ENCODE assay signal across 8 mouse cellular contexts in genomic region chr4:108620536-108620935, GRCm38 (mm10). TPM values are rescaled to one million over a fixed set of nuclear protein-coding genes. Genes with fewer than 3 reads are reported as not detected.
A peak's percentile ranks its signal among the peaks of the same experiment; 100 is the strongest.
DNase-seq lines count a peak whose midpoint lies in the region; ATAC-seq lines count a peak whose summit lies in the region.

No protein-coding gene starts in this region.

- H3K4me3 ChIP-seq in lung, embryonic 15.5 days = peak overlapping the region; percentile 88
- peak overlapping the region; percentile 56 for H3K4me3 ChIP-seq in embryonic facial prominence, embryonic 11.5 days (ENCODE audit: low read depth, low read length)
- peak overlapping the region; percentile 77 for H3K4me3 ChIP-seq in hindbrain, embryonic 13.5 days

- DNase-seq in lung, postnatal 4 days = no peak
- DNase-seq in embryonic facial prominence, embryonic 11.5 days (ENCODE audit: low spot score) = peak; percentile 8
- no peak for DNase-seq in yolk sac, embryonic 10.5 days (ENCODE audit: low spot score)
- DNase-seq in spleen, postnatal 4 days (ENCODE audit: low spot score in 2 of 2) = no peak

- 11% methylated on average over 8 of the region's 8 CpGs for WGBS in lung, embryonic 15.5 days
- WGBS in embryonic facial prominence, embryonic 11.5 days = 24% methylated on average over 8 of the region's 8 CpGs
- 21% methylated on average over 8 of the region's 8 CpGs for WGBS in hindbrain, embryonic 13.5 days

- H3K27me3 ChIP-seq in lung, embryonic 15.5 days = no peaks in the 10 kb centered on the region
- no peaks in the 10 kb centered on the region for H3K27me3 ChIP-seq in embryonic facial prominence, embryonic 11.5 days (ENCODE audit: control insufficient read depth, insufficient read depth, low read length)
- no peaks in the 10 kb centered on the region for H3K27me3 ChIP-seq in hindbrain, embryonic 13.5 days

- H3K9me3 ChIP-seq in lung, embryonic 15.5 days = no peaks in the 10 kb centered on the region
- H3K9me3 ChIP-seq in embryonic facial prominence, embryonic 11.5 days (replicated peaks; ENCODE audit: control insufficient read depth, low read length) = no peaks in the 10 kb centered on the region
- no peaks in the 10 kb centered on the region for H3K9me3 ChIP-seq in hindbrain, embryonic 13.5 days

- no peak for ATAC-seq in lung, embryonic 15.5 days (ENCODE audit: borderline replicate concordance, extremely low read depth, low FRiP score, low TSS enrichment)
- ATAC-seq in embryonic facial prominence, embryonic 11.5 days (replicated peaks; ENCODE audit: insufficient number of reproducible peaks, low FRiP score, low TSS enrichment, low read depth) = no peak
- 0 out of 2 replicates have a peak, but pooled peaks have one; percentile 2 for ATAC-seq in hindbrain, embryonic 13.5 days (ENCODE audit: low FRiP score)
- ATAC-seq in megakaryocyte progenitor cell, adult 5-6 weeks (replicated peaks; ENCODE audit: poor library complexity) = peak; percentile 15
- no peak for ATAC-seq in monocyte, adult 5-6 weeks (replicated peaks; ENCODE audit: insufficient number of reproducible peaks, low FRiP score, low TSS enrichment, poor library complexity, severe bottlenecking)

- H3K36me3 ChIP-seq in lung, embryonic 15.5 days = peaks cover 15% of the 10 kb centered on the region
- H3K36me3 ChIP-seq in embryonic facial prominence, embryonic 11.5 days (replicated peaks; ENCODE audit: control insufficient read depth, insufficient read depth, low read depth, low read length) = no peaks in the 10 kb centered on the region
- peaks cover 26% of the 10 kb centered on the region for H3K36me3 ChIP-seq in hindbrain, embryonic 13.5 days

- H3K4me2 ChIP-seq in lung, embryonic 15.5 days = peak overlapping the region; percentile 84
- peak overlapping the region; percentile 84 for H3K4me2 ChIP-seq in embryonic facial prominence, embryonic 11.5 days (ENCODE audit: low read depth, low read length)
- peak overlapping the region; percentile 84 for H3K4me2 ChIP-seq in hindbrain, embryonic 13.5 days

- H3K4me1 ChIP-seq in lung, embryonic 15.5 days = peaks cover 19% of the 10 kb centered on the region
- no peaks in the 10 kb centered on the region for H3K4me1 ChIP-seq in embryonic facial prominence, embryonic 11.5 days (ENCODE audit: control insufficient read depth, insufficient read depth, low read length)
- peaks cover 21% of the 10 kb centered on the region for H3K4me1 ChIP-seq in hindbrain, embryonic 13.5 days (replicated peaks)

- peak overlapping the region; percentile 90 for H3K27ac ChIP-seq in lung, embryonic 15.5 days
- peak overlapping the region; percentile 37; the same call in 1 of the 2 replicates for H3K27ac ChIP-seq in embryonic facial prominence, embryonic 11.5 days (replicated peaks; ENCODE audit: low read depth, low read length)
- peak overlapping the region; percentile 95 for H3K27ac ChIP-seq in hindbrain, embryonic 13.5 days

- peak overlapping the region; percentile 93 for H3K9ac ChIP-seq in lung, embryonic 15.5 days
- H3K9ac ChIP-seq in embryonic facial prominence, embryonic 11.5 days (replicated peaks; ENCODE audit: low read length) = peak overlapping the region; percentile 85
- H3K9ac ChIP-seq in hindbrain, embryonic 13.5 days = peak overlapping the region; percentile 91

RNA-seq across cellular contexts. Expression of gene Cc2d1b, which starts 0.8 kb away (rescaled TPM):
- polyA plus RNA-seq in lung, embryonic 15.5 days (2015; fragmentation: Nextera tagmentation; extraction: Ambion mirVana) = 31.1 and 32.2 TPM in 2 replicates
- polyA plus RNA-seq in embryonic facial prominence, embryonic 11.5 days (2014; fragmentation: Nextera tagmentation; extraction: Ambion mirVana) = 22.1 and 28.4 TPM in 2 replicates
- 16.2 and 20.1 TPM in 2 replicates for polyA plus RNA-seq in hindbrain, embryonic 13.5 days (2015; fragmentation: Nextera tagmentation; extraction: Ambion mirVana)
- 16.8 and 18.6 TPM in 2 replicates for total RNA-seq in megakaryocyte progenitor cell, adult 5-6 weeks (2015)
- total RNA-seq in megakaryocyte progenitor cell, adult 5-6 weeks (2017) = 28.3 and 44.0 TPM in 2 replicates
- total RNA-seq in monocyte, adult 5-6 weeks (2017) = 43.3 to 74.2 TPM (median 57.5 TPM) in 3 replicates

RNA-seq across cellular contexts. Expression of gene Orc1, which starts 41.3 kb away (rescaled TPM):
- polyA plus RNA-seq in lung, embryonic 15.5 days (2015; fragmentation: Nextera tagmentation; extraction: Ambion mirVana) = 10.5 and 10.8 TPM in 2 replicates
- polyA plus RNA-seq in embryonic facial prominence, embryonic 11.5 days (2014; fragmentation: Nextera tagmentation; extraction: Ambion mirVana) = 17.6 and 21.1 TPM in 2 replicates
- polyA plus RNA-seq in hindbrain, embryonic 13.5 days (2015; fragmentation: Nextera tagmentation; extraction: Ambion mirVana) = 1.9 and 3.2 TPM in 2 replicates
- 13.6 and 16.4 TPM in 2 replicates for total RNA-seq in megakaryocyte progenitor cell, adult 5-6 weeks (2015)
- 10.5 and 12.2 TPM in 2 replicates for total RNA-seq in megakaryocyte progenitor cell, adult 5-6 weeks (2017)
- total RNA-seq in monocyte, adult 5-6 weeks (2017) = 0.49 TPM in 1 of 3 replicates, not detected in the others

RNA-seq across cellular contexts. Expression of gene Prpf38a, which starts 41.4 kb away (rescaled TPM):
- polyA plus RNA-seq in lung, embryonic 15.5 days (2015; fragmentation: Nextera tagmentation; extraction: Ambion mirVana) = 90.2 and 90.9 TPM in 2 replicates
- 126 and 138 TPM in 2 replicates for polyA plus RNA-seq in embryonic facial prominence, embryonic 11.5 days (2014; fragmentation: Nextera tagmentation; extraction: Ambion mirVana)
- polyA plus RNA-seq in hindbrain, embryonic 13.5 days (2015; fragmentation: Nextera tagmentation; extraction: Ambion mirVana) = 87.9 and 90.1 TPM in 2 replicates
- 69.1 and 69.9 TPM in 2 replicates for total RNA-seq in megakaryocyte progenitor cell, adult 5-6 weeks (2015)
- 133 and 134 TPM in 2 replicates for total RNA-seq in megakaryocyte progenitor cell, adult 5-6 weeks (2017)
- total RNA-seq in monocyte, adult 5-6 weeks (2017) = 61.5 to 81.5 TPM (median 63.9 TPM) in 3 replicates

Comparison
In these comparisons a context has a peak if more than half of its experiments do, and no peak if none do; other contexts are left out.
1. ATAC-seq: peak in hindbrain, embryonic 13.5 days (single experiment) and megakaryocyte progenitor cell, adult 5-6 weeks (single experiment); none in lung, embryonic 15.5 days (single experiment), embryonic facial prominence, embryonic 11.5 days (single experiment) and monocyte, adult 5-6 weeks (single experiment).
2. H3K27ac ChIP-seq: peak in every context shown above with its lines; median percentile 95 in hindbrain, embryonic 13.5 days; 90 in lung, embryonic 15.5 days; 37 in embryonic facial prominence, embryonic 11.5 days.
3. Peak in every context shown above with its lines, with median percentiles within 50 percentile points of each other: H3K4me2 ChIP-seq, H3K4me3 ChIP-seq and H3K9ac ChIP-seq.